Mouse (Mus musculus) cerebellum, postnatal 14 days (tissue): ENCODE data around the gene Gm8108.
A peak's percentile ranks its signal among the peaks of the same experiment; 100 is the strongest.
"Not testable (repeated sequence)": the region's sequence is repeated elsewhere in the genome, so short reads cannot be mapped to it uniquely, and the experiment has no call there.

Experiments
- DNase-seq, 2 experiments: peaks; one replicate each; pipeline ENCODE4 v3.0.0; 2021; ENCODE audit warnings: mixed read lengths in 2 of 2

Gene Gm8108

DNA sequence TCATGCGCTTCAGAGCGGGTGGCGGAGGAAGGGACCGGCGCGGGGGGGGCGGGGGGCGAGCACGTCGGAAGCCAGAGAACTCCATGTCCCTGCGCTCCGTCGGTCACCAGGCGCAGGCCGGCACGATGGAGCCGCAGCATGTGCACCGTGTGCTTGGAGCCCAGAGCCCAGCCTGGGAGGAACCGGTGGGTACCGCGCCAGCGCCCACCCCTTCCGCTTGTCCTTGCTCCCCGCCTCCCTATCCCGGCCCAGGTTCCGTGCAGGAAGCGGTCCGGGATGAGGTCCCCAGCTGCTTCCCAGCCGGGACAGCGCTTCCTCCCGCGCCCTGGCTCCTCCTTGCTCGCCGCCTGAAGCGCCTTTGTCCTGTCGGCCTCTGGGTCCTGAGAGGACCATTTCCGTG lies at the start of gene Gm8108:
Gene Gm8108, plus strand, starts transcription at position 101 of the 400 bp plus-strand sequence.
- peak; percentile 2 to 3 for DNase-seq

- not testable (repeated sequence) for DNase-seq
These were observed 26.5 kb upstream of the Gm8108 start, which contains the start of gene Gm3115 for GRCm38 (mm10) chr14:4083820-4084219. Gene Gm3115, plus strand, starts transcription at chr14:4084120.

DNA sequence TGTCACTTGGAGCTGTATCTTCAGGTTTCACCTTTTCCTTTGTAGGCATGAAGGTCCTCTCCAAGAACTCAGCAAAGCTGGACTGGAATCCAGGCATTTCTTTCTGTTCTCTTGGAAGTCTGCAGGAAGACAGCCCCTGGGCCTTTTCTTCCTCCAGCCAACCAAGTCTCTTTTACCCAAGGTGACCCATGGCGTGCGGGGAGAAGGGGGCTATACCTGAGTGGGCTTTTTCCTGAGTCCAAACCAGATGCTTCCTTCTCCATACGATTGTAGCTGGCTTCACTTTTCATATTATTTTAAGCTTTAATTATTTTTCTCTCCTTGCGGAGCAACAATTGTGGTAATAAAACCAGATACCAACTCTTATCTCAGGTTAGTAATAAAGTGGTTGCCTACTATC lies 31.3 kb downstream of the Gm8108 start:
- DNase-seq = not testable (repeated sequence)

- not testable (repeated sequence) for DNase-seq
These were observed 54.4 kb downstream of the Gm8108 start, which contains the start of gene Gm3127 for GRCm38 (mm10) chr14:4164730-4165129. Gene Gm3127, plus strand, starts transcription at chr14:4165030.

DNA sequence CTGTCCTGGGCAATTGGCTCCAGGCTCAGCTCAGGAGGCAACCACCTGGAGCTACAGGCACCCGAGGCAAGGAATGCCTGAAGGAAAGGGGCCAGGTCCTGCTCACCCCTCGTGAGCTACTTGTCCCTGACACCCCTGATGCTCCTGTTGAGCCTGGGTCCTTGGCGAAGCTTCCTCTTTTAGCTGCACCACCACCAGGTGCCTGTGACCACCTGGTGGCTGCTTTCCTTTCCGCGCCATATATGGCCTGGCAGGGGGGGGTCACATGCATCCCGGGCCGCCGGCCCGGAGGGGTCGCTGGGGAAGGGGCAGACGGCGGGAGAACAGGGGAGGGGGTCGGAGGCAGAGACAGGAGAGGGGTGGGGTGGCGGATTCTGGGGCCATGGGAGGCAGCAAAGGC lies 71.7 kb downstream of the Gm8108 start:
- DNase-seq = peak; percentile 1
